Mouse (Mus musculus) CH12.LX (cell line): ENCODE measurements around the gene Map2k7. TPM values are rescaled to one million over a fixed set of nuclear protein-coding genes. Genes with fewer than 3 reads are reported as not detected.

Experiments
- DNase-seq: peaks from one replicate; pipeline ENCODE4 v3.0.0-alpha.2; 2013; ENCODE audit errors: extremely low read depth
- H3K27ac ChIP-seq: 2 replicates; pipeline ENCODE4 v1.5.1; 2012; ENCODE audit warnings: low read depth, mild to moderate bottlenecking, control low read depth, moderate library complexity; ENCODE audit not compliant: insufficient read depth
- H3K27me3 ChIP-seq: replicated peaks from 2 replicates; pipeline ENCODE3; 2012; ENCODE audit warnings: inconsistent platforms
- H3K36me3 ChIP-seq, 2 experiments: replicated peaks in 1 of 2; 2 replicates each; pipeline versions ENCODE3 to v1.6.1; 2012; ENCODE audit warnings: inconsistent platforms in 1 of 2, low read length in 1 of 2, mild to moderate bottlenecking in 1 of 2, mixed read lengths in 1 of 2, moderate library complexity in 1 of 2; ENCODE audit not compliant: control insufficient read depth in 1 of 2, insufficient read depth in 1 of 2
- H3K4me1 ChIP-seq, 2 experiments: 2 replicates each; pipeline ENCODE4 v1.6.1; 2012; ENCODE audit warnings: inconsistent platforms in 1 of 2, moderate library complexity in 1 of 2; ENCODE audit not compliant: insufficient read depth in 2 of 2, control insufficient read depth in 1 of 2
- H3K4me2 ChIP-seq: 2 replicates; pipeline ENCODE4 v1.6.1; 2012; ENCODE audit warnings: low read depth, mild to moderate bottlenecking, control low read depth; ENCODE audit not compliant: poor library complexity, insufficient read depth, severe bottlenecking
- H3K4me3 ChIP-seq, 3 experiments: fragments of 150-350 bp in 1 of 3; sonication (generic) in 1 of 3; replicated peaks in 1 of 3; 2 replicates each; pipeline versions ENCODE3 to v1.5.1; 2011 to 2012; ENCODE audit warnings: low read depth in 2 of 3, low read length in 2 of 3, mild to moderate bottlenecking in 2 of 3, moderate library complexity in 2 of 3, control low read depth in 1 of 3, improper control_type of control experiment in 1 of 3, inconsistent platforms in 1 of 3, mixed read lengths in 1 of 3; ENCODE audit not compliant: poor library complexity in 1 of 3
- H3K79me2 ChIP-seq: replicated peaks from 2 replicates; pipeline ENCODE4 v1.6.1; 2012; ENCODE audit warnings: mild to moderate bottlenecking, moderate library complexity; ENCODE audit not compliant: control insufficient read depth, poor library complexity, insufficient read depth, severe bottlenecking; ENCODE audit errors: extremely low read depth
- H3K9ac ChIP-seq: 2 replicates; pipeline ENCODE4 v1.6.1; 2012; ENCODE audit warnings: low read depth, mild to moderate bottlenecking, control low read depth, moderate library complexity; ENCODE audit not compliant: insufficient read depth
- H3K9me3 ChIP-seq: replicated peaks from 2 replicates; pipeline ENCODE3; 2012; ENCODE audit warnings: low read length, inconsistent platforms, mixed read lengths
- BHLHE40 ChIP-seq: IDR thresholded peaks from 2 replicates; pipeline ENCODE4 v1.6.1; 2011; ENCODE audit warnings: mild to moderate bottlenecking, low read depth, low read length, improper control_type of control experiment
- CHD2 ChIP-seq: IDR thresholded peaks from 2 replicates; pipeline ENCODE4 v1.6.1; 2011; ENCODE audit warnings: low read length, improper control_type of control experiment
- CTCF ChIP-seq, 2 experiments: IDR thresholded peaks in 1 of 2; conservative IDR thresholded peaks in 1 of 2; 2 replicates each; pipeline ENCODE4 v1.5.1; 2011 to 2012; ENCODE audit warnings: low read depth in 2 of 2, low read length in 2 of 2, improper control_type of control experiment in 1 of 2, inconsistent platforms in 1 of 2, mild to moderate bottlenecking in 1 of 2, moderate library complexity in 1 of 2
- ETS1 ChIP-seq: conservative IDR thresholded peaks from 2 replicates; pipeline ENCODE4 v1.6.1; 2012; ENCODE audit warnings: low read depth, mild to moderate bottlenecking, inconsistent platforms, low read length, improper control_type of control experiment, moderate library complexity
- GABPA ChIP-seq: IDR thresholded peaks from 2 replicates; pipeline ENCODE4 v1.6.1; 2012; ENCODE audit warnings: low read depth, low read length, improper control_type of control experiment, inconsistent platforms; ENCODE audit not compliant: insufficient replicate concordance
- KAT2A ChIP-seq: IDR thresholded peaks from 2 replicates; pipeline ENCODE4 v1.6.1; 2012; ENCODE audit warnings: low read length, improper control_type of control experiment, inconsistent platforms; ENCODE audit not compliant: insufficient replicate concordance
- MAFK ChIP-seq: IDR thresholded peaks from 2 replicates; pipeline ENCODE4 v1.6.1; 2011; ENCODE audit warnings: low read length, improper control_type of control experiment; ENCODE audit not compliant: insufficient replicate concordance
- MEF2A ChIP-seq: IDR thresholded peaks from 2 replicates; pipeline ENCODE4 v1.6.1; 2014; ENCODE audit warnings: low read depth, mild to moderate bottlenecking, inconsistent platforms, low read length, improper control_type of control experiment, borderline replicate concordance
- NELFE ChIP-seq: IDR thresholded peaks from 2 replicates; pipeline ENCODE4 v1.6.1; 2011; ENCODE audit warnings: low read depth, low read length, improper control_type of control experiment
- PAX5 ChIP-seq: IDR thresholded peaks from 2 replicates; pipeline ENCODE4 v1.6.1; 2012; ENCODE audit warnings: low read length, inconsistent platforms, mixed read lengths
- RAD21 ChIP-seq: IDR thresholded peaks from 2 replicates; pipeline ENCODE4 v1.6.1; 2011; ENCODE audit warnings: low read depth, mild to moderate bottlenecking, low read length, improper control_type of control experiment, moderate library complexity
- SMC3 ChIP-seq: IDR thresholded peaks from 2 replicates; pipeline ENCODE4 v1.6.1; 2011; ENCODE audit warnings: low read depth, low read length, improper control_type of control experiment
- USF2 ChIP-seq: conservative IDR thresholded peaks from 2 replicates; pipeline ENCODE4 v1.6.1; 2011; ENCODE audit warnings: low read depth, low read length, improper control_type of control experiment
- ZNF384 ChIP-seq: IDR thresholded peaks from 2 replicates; pipeline ENCODE4 v1.6.1; 2012; ENCODE audit warnings: low read depth, low read length, improper control_type of control experiment, inconsistent platforms
- dilution Hi-C: fragments of 300-500 bp; cut with MboI; formaldehyde crosslinking; loops from 2 replicates; pipeline ENCODE4 v1.14.3; 2020; ENCODE audit warnings: low sequenced_read_pairs; ENCODE audit not compliant: extremely low pct_unique_long_range_greater_than_20kb, extremely low pct_ligation_motif_present
- in situ Hi-C: fragments of 300-500 bp; cut with MboI; formaldehyde crosslinking; loops from 3 replicates; pipeline ENCODE4 v1.14.3; 2019; ENCODE audit warnings: low sequenced_read_pairs, low pct_ligation_motif_present, low pct_unique_long_range_greater_than_20kb, mixed read lengths
- polyA plus RNA-seq: library from polyadenylated mRNA; unstranded; fragments of >175 nt; gene quantifications from 2 replicates; pipeline ENCODE4 v1.2.1, GENCODE M21; 2012; ENCODE audit warnings: low read depth; ENCODE audit not compliant: insufficient read length
- total RNA-seq, 2 experiments: library from RNA; depleted of rRNA; stranded (reverse); fragments of 300-350 nt in 1 of 2; fragments of >200 nt in 1 of 2; gene quantifications; 2 replicates each; pipeline ENCODE4 v1.2.3; 2012 to 2014

Map2k7 gene
- total and polyA plus RNA-seq, 3 experiments: 11.8 to 74.0 (median 18.1) TPM

DNA sequence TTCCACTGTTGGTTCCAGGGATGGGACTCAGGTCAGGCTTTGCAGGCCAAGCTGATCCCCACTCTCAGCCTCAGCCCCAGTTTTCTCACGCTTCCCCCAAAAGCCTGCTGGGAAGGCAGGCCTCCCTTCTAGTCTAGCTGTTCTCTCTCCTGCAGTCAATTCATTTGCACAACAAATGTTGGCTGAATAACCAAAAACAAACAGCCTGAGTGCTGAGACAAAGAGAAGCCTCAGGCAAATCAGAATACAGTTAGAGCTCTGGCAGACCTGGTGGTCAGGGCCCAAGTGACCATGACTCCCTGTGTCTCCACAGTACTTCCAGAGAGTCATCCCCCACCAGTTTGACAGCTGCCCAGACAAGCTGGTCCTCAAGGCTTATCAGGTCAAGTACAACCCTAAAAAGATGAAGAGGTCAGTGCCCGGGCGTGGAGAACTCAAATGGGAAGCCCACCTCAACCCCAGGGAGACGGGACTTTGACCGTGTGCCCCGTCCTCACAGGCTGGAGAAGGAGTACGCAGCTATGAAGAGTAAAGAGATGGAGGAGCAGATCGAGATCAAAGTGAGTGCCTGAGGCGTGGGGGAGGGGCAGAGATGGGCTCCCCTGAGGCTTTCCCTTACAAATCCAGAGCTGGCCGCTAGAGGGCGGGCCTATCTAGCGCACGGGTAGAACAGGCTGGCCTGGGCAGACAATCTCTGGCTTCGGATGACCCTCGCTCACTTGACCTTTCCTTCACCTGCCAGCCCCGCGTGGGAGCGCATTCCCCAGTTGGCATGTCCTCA is 45.5 kb upstream of the Map2k7 start:
- dilution Hi-C loops: no loop called here
- peaks cover 0 to 2% of the 10 kb centered on the region in 2 experiments for H3K36me3 ChIP-seq

GRCm38 (mm10) chr8:4193588-4193894 is 45.0 kb upstream of the Map2k7 start:
- DNase-seq: no peak
- Histone ChIP-seq H3K36me3 (no peaks in the 10 kb centered on the region), H3K27ac (no peak overlapping the region)
- TF ChIP-seq NELFE (no peak), ZNF384 (no peak), MAFK (no peak), ETS1 (no peak), GABPA (no peak)
- TF ChIP-seq, all 38 proteins: peak for 0
- Histone ChIP-seq H3K4me2 (no peak overlapping the region), H3K79me2 (no peaks in the 10 kb centered on the region), H3K4me1 (peaks cover 0 to 3% of the 10 kb centered on the region in 2 experiments; a peak in 1 of 4 replicates), H3K9me3 (no peaks in the 10 kb centered on the region), H3K4me3 (no peak overlapping the region), H3K27me3 (no peaks in the 10 kb centered on the region), H3K9ac (no peak overlapping the region)
- dilution Hi-C loops: no loop called here
- in situ Hi-C loops: no loop called here

More for the DNA sequence above, 45.5 kb upstream of the Map2k7 start:
- no peaks in the 10 kb centered on the region for H3K9me3 ChIP-seq
- H3K27me3 ChIP-seq: no peaks in the 10 kb centered on the region
- in situ Hi-C loops: no loop called here
- peak; percentile 71 for DNase-seq
- peaks cover 0 to 3% of the 10 kb centered on the region in 2 experiments; a peak in 1 of 4 replicates for H3K4me1 ChIP-seq
- H3K4me3 ChIP-seq: no peak overlapping the region
- TF ChIP-seq MEF2A: 0 out of 2 replicates have a peak, but pooled peaks have one; percentile 35
- TF ChIP-seq RAD21: peak; percentile 81
- TF ChIP-seq SMC3: peak; percentile 84
- peak; percentile 91 for TF ChIP-seq CHD2
- TF ChIP-seq CTCF (conservative IDR thresholded peaks at IDR 0.05 in 1 of 2, IDR thresholded peaks at IDR 0.05 in 1 of 2; ENCODE audit: low read depth in 2 of 2, low read length in 2 of 2): peak; percentile 67 to 87
- TF ChIP-seq USF2: no peak
- TF ChIP-seq BHLHE40: peak; percentile 39; the same call in 1 of the 2 replicates
- 0 out of 2 replicates have a peak, but pooled peaks have one; percentile 55 for TF ChIP-seq KAT2A
- TF ChIP-seq PAX5: no peak
- no peaks in the 10 kb centered on the region for H3K79me2 ChIP-seq
- no peak overlapping the region for H3K9ac ChIP-seq
- H3K27ac ChIP-seq: no peak overlapping the region
- H3K4me2 ChIP-seq: no peak overlapping the region
